Mouse (Mus musculus) forebrain, embryonic 14.5 days (tissue): ENCODE data around the gene Rrp1b. TPM values are rescaled to one million over a fixed set of nuclear protein-coding genes. Genes with fewer than 3 reads are reported as not detected.
A peak's percentile ranks its signal among the peaks of the same experiment; 100 is the strongest.
"Not testable (repeated sequence)": the region's sequence is repeated elsewhere in the genome, so short reads cannot be mapped to it uniquely, and the experiment has no call there.

ENCODE experiments used
- ATAC-seq: fragments of 200-750 bp; cut with Nextera tagmentation; 2 replicates; pipeline ENCODE4 v1.8.0; 2017; ENCODE audit warnings: mild to moderate bottlenecking, moderate library complexity
- DNase-seq: peaks from one replicate; pipeline ENCODE4 v3.0.0-alpha.2; 2015; ENCODE audit warnings: low spot score
- H3K27ac ChIP-seq: fragments of 300-500 bp; sonication (generic); 2 replicates; pipeline ENCODE4 v1.5.1; 2014; ENCODE audit warnings: low read depth, mild to moderate bottlenecking, control low read depth, low read length, moderate library complexity
- H3K27me3 ChIP-seq: fragments of 300-500 bp; sonication (generic); replicated peaks from 2 replicates; pipeline ENCODE4 v1.6.1; 2014; ENCODE audit warnings: low read length, control low read depth, mixed read lengths; ENCODE audit not compliant: control insufficient read depth, insufficient read depth
- H3K36me3 ChIP-seq: fragments of 300-500 bp; sonication (generic); 2 replicates; pipeline ENCODE4 v1.6.1; 2014; ENCODE audit warnings: low read length, control low read depth; ENCODE audit not compliant: control insufficient read depth, insufficient read depth
- H3K4me1 ChIP-seq: fragments of 300-500 bp; sonication (generic); 2 replicates; pipeline ENCODE4 v1.6.1; 2014; ENCODE audit warnings: antibody characterized with exemption, low read length, control low read depth; ENCODE audit not compliant: control insufficient read depth, insufficient read depth
- H3K4me2 ChIP-seq: fragments of 300-500 bp; sonication (generic); 2 replicates; pipeline ENCODE4 v1.6.1; 2014; ENCODE audit warnings: mild to moderate bottlenecking, control low read depth, low read length
- H3K4me3 ChIP-seq: fragments of 300-500 bp; sonication (generic); 2 replicates; pipeline ENCODE4 v1.5.1; 2014; ENCODE audit warnings: low read depth, low read length, control low read depth
- H3K9ac ChIP-seq: fragments of 300-500 bp; sonication (generic); 2 replicates; pipeline ENCODE4 v1.6.1; 2014; ENCODE audit warnings: mild to moderate bottlenecking, low read length, control low read depth, moderate library complexity
- H3K9me3 ChIP-seq: fragments of 300-500 bp; sonication (generic); replicated peaks from 2 replicates; pipeline ENCODE4 v1.6.1; 2016; ENCODE audit warnings: low read length, control low read depth, mixed read lengths; ENCODE audit not compliant: control insufficient read depth
- WGBS: fragments of 180-500 bp; shearing (Covaris S2); extraction: QIAGEN DNeasy Blood & Tissue Kit; methylation state at CpG from one replicate; pipeline ENCODE4 v1.1.7; 2014; 5-methylcytosine and 5-hydroxymethylcytosine counted together
- polyA plus RNA-seq: library from polyadenylated mRNA; unstranded; fragments of >200 nt; fragmentation: Nextera tagmentation; extraction: Ambion mirVana; gene quantifications from 2 replicates; pipeline ENCODE4 v1.2.1, GENCODE M21; 2014

Gene Rrp1b
- polyA plus RNA-seq, 1 experiment from 2014 or later: 29.5 TPM

- Histone ChIP-seq H3K4me2 (no peak overlapping the region), H3K4me3 (no peak overlapping the region), H3K27me3 (no peaks in the 10 kb centered on the region), H3K27ac (no peak overlapping the region), H3K9me3 (no peaks in the 10 kb centered on the region), H3K36me3 (peaks cover 32% of the 10 kb centered on the region), H3K9ac (no peak overlapping the region), H3K4me1 (no peaks in the 10 kb centered on the region)
- DNase-seq (no peak), ATAC-seq (no peak)
- WGBS: 64% methylated on average over 2 of the region's 2 CpGs
Observed at GRCm38 (mm10) chr17:32063654-32064053, 27.8 kb downstream of the Rrp1b start.

DNA sequence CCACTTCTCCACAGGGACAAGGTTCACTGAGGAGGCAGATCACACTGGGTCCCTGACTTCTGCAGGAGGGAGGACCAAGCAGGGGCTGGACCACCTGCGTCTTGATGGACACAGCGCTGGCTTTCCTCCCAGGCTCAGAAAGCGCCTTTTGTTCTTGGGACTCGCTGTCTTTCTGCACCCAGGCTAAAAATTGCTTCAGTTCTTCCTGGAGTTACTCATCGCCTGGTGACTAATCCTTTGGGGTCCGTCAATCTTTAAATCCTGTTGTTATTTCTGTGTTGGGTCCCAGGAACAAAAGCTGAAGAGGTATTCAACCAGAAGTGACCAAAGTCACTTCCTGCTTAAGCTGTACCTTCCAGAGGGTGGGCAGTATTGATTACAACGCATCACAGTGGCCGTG is 28.9 kb downstream of the Rrp1b start:
- WGBS: 54% methylated on average over 8 of the region's 8 CpGs
- H3K36me3 ChIP-seq: peaks cover 21% of the 10 kb centered on the region
- not testable (repeated sequence) for DNase-seq, H3K4me1 ChIP-seq, H3K9me3 ChIP-seq, H3K4me2 ChIP-seq, H3K27me3 ChIP-seq, ATAC-seq, H3K9ac ChIP-seq, H3K4me3 ChIP-seq, H3K27ac ChIP-seq

GRCm38 (mm10) chr17:32067541-32067940 is 31.6 kb downstream of the Rrp1b start:
- H3K4me3 ChIP-seq: no peak overlapping the region
- H3K27me3 ChIP-seq: no peaks in the 10 kb centered on the region
- no peak overlapping the region for H3K27ac ChIP-seq
- no peaks in the 10 kb centered on the region for H3K9me3 ChIP-seq
- DNase-seq: no peak
- no peak for ATAC-seq
- H3K36me3 ChIP-seq: no peaks in the 10 kb centered on the region
- WGBS: 79% methylated on average over 9 of the region's 9 CpGs
- H3K4me1 ChIP-seq: no peaks in the 10 kb centered on the region
- no peak overlapping the region for H3K9ac ChIP-seq
- H3K4me2 ChIP-seq: no peak overlapping the region

- DNase-seq (no peak), ATAC-seq (no peak)
- Histone ChIP-seq H3K9me3 (no peaks in the 10 kb centered on the region), H3K4me3 (no peak overlapping the region), H3K27ac (no peak overlapping the region), H3K27me3 (no peaks in the 10 kb centered on the region), H3K9ac (no peak overlapping the region), H3K4me2 (no peak overlapping the region), H3K36me3 (no peaks in the 10 kb centered on the region), H3K4me1 (no peaks in the 10 kb centered on the region)
- 91% methylated on average over 11 of the region's 11 CpGs for WGBS
Observed at GRCm38 (mm10) chr17:32068381-32068780, 32.5 kb downstream of the Rrp1b start.

DNA sequence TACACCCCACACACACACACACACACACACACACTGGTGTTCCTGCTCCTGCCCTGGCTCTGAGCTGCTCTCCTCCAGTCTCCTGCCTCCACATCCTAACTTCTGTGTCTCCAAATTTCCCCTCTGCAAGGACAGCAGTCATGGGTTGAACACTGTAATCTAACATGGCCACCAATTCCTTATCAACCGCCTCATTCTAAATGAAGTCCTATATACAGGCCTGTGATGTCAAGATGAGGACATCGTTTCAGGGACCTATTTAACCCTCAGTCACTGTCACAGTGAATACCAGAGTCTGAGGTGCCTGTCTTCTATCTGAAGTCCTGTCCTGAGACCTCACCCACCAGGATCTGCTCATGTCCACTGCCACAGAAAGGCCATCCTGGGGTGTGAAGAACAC is 32.9 kb downstream of the Rrp1b start:
- Histone ChIP-seq H3K4me2 (no peak overlapping the region), H3K27me3 (no peaks in the 10 kb centered on the region), H3K9me3 (no peaks in the 10 kb centered on the region), H3K27ac (no peak overlapping the region), H3K4me3 (no peak overlapping the region), H3K4me1 (no peaks in the 10 kb centered on the region), H3K36me3 (no peaks in the 10 kb centered on the region), H3K9ac (no peak overlapping the region)
- no peak for DNase-seq
- 88% methylated on average over 2 of the region's 2 CpGs for WGBS
- ATAC-seq: no peak

DNA sequence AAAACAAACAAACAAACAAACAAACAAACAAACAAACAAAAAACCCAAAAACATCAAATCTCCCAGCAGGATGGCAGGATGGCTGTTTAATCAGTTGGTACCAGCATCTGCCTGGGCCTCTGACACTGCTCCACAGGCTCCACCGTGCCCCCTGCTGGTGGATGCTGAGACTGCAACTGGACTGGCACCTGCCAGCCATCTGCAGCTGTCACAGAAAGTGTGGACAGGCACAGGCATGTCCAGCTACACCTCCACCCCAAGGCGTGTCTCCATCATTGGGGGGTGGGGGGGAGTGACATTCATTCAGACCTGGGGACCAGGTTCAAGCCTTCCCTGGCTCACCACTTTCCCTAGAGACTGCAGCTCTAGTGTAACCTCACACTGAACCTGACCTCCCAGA is 37.5 kb downstream of the Rrp1b start:
- H3K4me3 ChIP-seq: no peak overlapping the region
- no peak overlapping the region for H3K27ac ChIP-seq
- ATAC-seq: peak; percentile 65
- H3K9me3 ChIP-seq: no peaks in the 10 kb centered on the region
- H3K9ac ChIP-seq: no peak overlapping the region
- H3K36me3 ChIP-seq: no peaks in the 10 kb centered on the region
- no peaks in the 10 kb centered on the region for H3K4me1 ChIP-seq
- H3K4me2 ChIP-seq: no peak overlapping the region
- no peaks in the 10 kb centered on the region for H3K27me3 ChIP-seq
- DNase-seq: peak; percentile 79
- WGBS: 5% methylated on average over 2 of the region's 2 CpGs

- no peaks in the 10 kb centered on the region for H3K27me3 ChIP-seq
- ATAC-seq (no peak), DNase-seq (no peak)
- WGBS: 63% methylated on average over 4 of the region's 4 CpGs
- H3K4me1 ChIP-seq: no peaks in the 10 kb centered on the region
- no peak overlapping the region for H3K4me2 ChIP-seq
- no peak overlapping the region for H3K9ac ChIP-seq
- H3K4me3 ChIP-seq: no peak overlapping the region
- H3K36me3 ChIP-seq: no peaks in the 10 kb centered on the region
- no peak overlapping the region for H3K27ac ChIP-seq
- no peaks in the 10 kb centered on the region for H3K9me3 ChIP-seq
Observed at GRCm38 (mm10) chr17:32074658-32075057, 38.8 kb downstream of the Rrp1b start.

- ATAC-seq: no peak
- H3K36me3 ChIP-seq: no peaks in the 10 kb centered on the region
Observed at GRCm38 (mm10) chr17:32075164-32075563, 39.3 kb downstream of the Rrp1b start.

GRCm38 (mm10) chr17:32083351-32083750 is 47.5 kb downstream of the Rrp1b start:
- no peak for ATAC-seq
- no peak for DNase-seq
- Histone ChIP-seq H3K4me1 (no peaks in the 10 kb centered on the region), H3K27me3 (no peaks in the 10 kb centered on the region), H3K27ac (no peak overlapping the region), H3K9ac (no peak overlapping the region), H3K36me3 (no peaks in the 10 kb centered on the region), H3K4me2 (no peak overlapping the region), H3K9me3 (no peaks in the 10 kb centered on the region), H3K4me3 (no peak overlapping the region)
- 94% methylated on average over 2 of the region's 2 CpGs for WGBS

More at GRCm38 (mm10) chr17:32075164-32075563, 39.3 kb downstream of the Rrp1b start:
- Histone ChIP-seq H3K4me2 (no peak overlapping the region), H3K4me1 (no peaks in the 10 kb centered on the region), H3K4me3 (no peak overlapping the region), H3K9me3 (no peaks in the 10 kb centered on the region), H3K9ac (no peak overlapping the region), H3K27me3 (no peaks in the 10 kb centered on the region), H3K27ac (no peak overlapping the region)
- peak; percentile 42 for DNase-seq
- WGBS: 0% methylated on average over 2 of the region's 2 CpGs
